Mouse (Mus musculus) embryonic facial prominence, embryonic 14.5 days (tissue): ENCODE results near the gene Vwf. TPM values are rescaled to one million over a fixed set of nuclear protein-coding genes. Genes with fewer than 3 reads are reported as not detected.
A peak's percentile ranks its signal among the peaks of the same experiment; 100 is the strongest.

Experiments
- ATAC-seq: fragments of 200-750 bp; cut with Nextera tagmentation; 2 replicates; pipeline ENCODE4 v1.8.0; 2017; ENCODE audit warnings: low read depth, moderate number of reproducible peaks, moderate TSS enrichment
- DNase-seq: peaks from one replicate; pipeline ENCODE4 v3.0.0-alpha.2; 2015; ENCODE audit warnings: low spot score
- H3K27ac ChIP-seq: fragments of 300-500 bp; sonication (generic); replicated peaks from 2 replicates; pipeline ENCODE4 v1.5.1; 2014; ENCODE audit warnings: low read depth, mild to moderate bottlenecking, low read length, moderate library complexity
- H3K27me3 ChIP-seq: fragments of 300-500 bp; sonication (generic); replicated peaks from 2 replicates; pipeline ENCODE4 v1.6.1; 2014; ENCODE audit warnings: low read length; ENCODE audit not compliant: control insufficient read depth, insufficient read depth
- H3K36me3 ChIP-seq: fragments of 300-500 bp; sonication (generic); 2 replicates; pipeline ENCODE4 v1.6.1; 2014; ENCODE audit warnings: low read length, mixed read lengths; ENCODE audit not compliant: control insufficient read depth, insufficient read depth
- H3K4me1 ChIP-seq: fragments of 300-500 bp; sonication (generic); 2 replicates; pipeline ENCODE4 v1.6.1; 2014; ENCODE audit warnings: antibody characterized with exemption, low read length; ENCODE audit not compliant: control insufficient read depth, insufficient read depth
- H3K4me2 ChIP-seq: fragments of 300-500 bp; sonication (generic); 2 replicates; pipeline ENCODE4 v1.6.1; 2014; ENCODE audit warnings: low read depth, mild to moderate bottlenecking, low read length, moderate library complexity, mixed read lengths
- H3K4me3 ChIP-seq: fragments of 300-500 bp; sonication (generic); 2 replicates; pipeline ENCODE4 v1.5.1; 2014; ENCODE audit warnings: low read depth, mild to moderate bottlenecking, low read length
- H3K9ac ChIP-seq: fragments of 300-500 bp; sonication (generic); 2 replicates; pipeline ENCODE4 v1.6.1; 2014; ENCODE audit warnings: low read depth, mild to moderate bottlenecking, low read length, moderate library complexity, mixed read lengths
- H3K9me3 ChIP-seq: fragments of 300-500 bp; sonication (generic); 2 replicates; pipeline ENCODE4 v1.6.1; 2016; ENCODE audit warnings: low read length; ENCODE audit not compliant: control insufficient read depth
- WGBS: fragments of 180-500 bp; shearing (Covaris S2); extraction: QIAGEN DNeasy Blood & Tissue Kit; methylation state at CpG from one replicate; pipeline ENCODE4 v1.1.7; 2014; 5-methylcytosine and 5-hydroxymethylcytosine counted together
- polyA plus RNA-seq: library from polyadenylated mRNA; unstranded; fragments of >200 nt; fragmentation: Nextera tagmentation; extraction: Ambion mirVana; gene quantifications from 2 replicates; pipeline ENCODE4 v1.2.1, GENCODE M21; 2014

Gene Vwf
- polyA plus RNA-seq, 1 experiment from 2014 or later = 16.0 TPM

GRCm38 (mm10) chr6:125594825-125595224 lies 48.3 kb downstream of the Vwf start:
- WGBS = 45% methylated on average over 4 of the region's 4 CpGs
- H3K27ac ChIP-seq = no peak overlapping the region
- no peak for ATAC-seq

GRCm38 (mm10) chr6:125596701-125597318 lies 50.2 kb downstream of the Vwf start:
- DNase-seq (no peak), ATAC-seq (no peak)
- Histone ChIP-seq H3K9ac (no peak overlapping the region), H3K4me3 (no peak overlapping the region), H3K9me3 (no peaks in the 10 kb centered on the region), H3K36me3 (no peaks in the 10 kb centered on the region), H3K4me1 (peaks cover 3% of the 10 kb centered on the region; the same call in 1 of the 2 replicates), H3K27ac (no peak overlapping the region), H3K4me2 (no peak overlapping the region), H3K27me3 (no peaks in the 10 kb centered on the region)
- WGBS = 51% methylated on average over 16 of the region's 16 CpGs

More at GRCm38 (mm10) chr6:125594825-125595224, 48.3 kb downstream of the Vwf start:
- no peak for DNase-seq
- H3K4me1 ChIP-seq = 0 out of 2 replicates have a peak, but pooled peaks cover 3% of the 10 kb centered on the region
- no peaks in the 10 kb centered on the region for H3K9me3 ChIP-seq
- no peak overlapping the region for H3K9ac ChIP-seq
- H3K4me2 ChIP-seq = no peak overlapping the region
- no peaks in the 10 kb centered on the region for H3K27me3 ChIP-seq
- no peak overlapping the region for H3K4me3 ChIP-seq
- no peaks in the 10 kb centered on the region for H3K36me3 ChIP-seq

GRCm38 (mm10) chr6:125597716-125598115 lies 51.1 kb downstream of the Vwf start:
- WGBS = 86% methylated on average over 4 of the region's 4 CpGs
- no peak overlapping the region for H3K4me2 ChIP-seq
- ATAC-seq (no peak), DNase-seq (no peak)
- H3K4me3 ChIP-seq = no peak overlapping the region
- no peak overlapping the region for H3K9ac ChIP-seq
- H3K9me3 ChIP-seq = no peaks in the 10 kb centered on the region
- H3K36me3 ChIP-seq = no peaks in the 10 kb centered on the region
- H3K27ac ChIP-seq = no peak overlapping the region
- H3K4me1 ChIP-seq = peaks cover 7% of the 10 kb centered on the region; the same call in 1 of the 2 replicates
- H3K27me3 ChIP-seq = no peaks in the 10 kb centered on the region

GRCm38 (mm10) chr6:125600036-125600558 lies 53.5 kb downstream of the Vwf start:
- ATAC-seq (no peak), DNase-seq (peak; percentile 80)
- H3K27ac ChIP-seq = no peak overlapping the region

GRCm38 (mm10) chr6:125600669-125601068 lies 54.1 kb downstream of the Vwf start:
- DNase-seq (no peak), ATAC-seq (no peak)
- H3K4me3 ChIP-seq = no peak overlapping the region
- H3K4me2 ChIP-seq = no peak overlapping the region
- peak overlapping the region; percentile 39; the same call in 1 of the 2 replicates for H3K27ac ChIP-seq
- H3K4me1 ChIP-seq = peaks cover 7% of the 10 kb centered on the region; the same call in 1 of the 2 replicates
- H3K36me3 ChIP-seq = no peaks in the 10 kb centered on the region
- 68% methylated on average over 8 of the region's 8 CpGs for WGBS
- no peak overlapping the region for H3K9ac ChIP-seq
- H3K27me3 ChIP-seq = no peaks in the 10 kb centered on the region; the same call in 1 of the 2 replicates
- H3K9me3 ChIP-seq = no peaks in the 10 kb centered on the region

More at GRCm38 (mm10) chr6:125600036-125600558, 53.5 kb downstream of the Vwf start:
- Histone ChIP-seq H3K4me3 (no peak overlapping the region), H3K4me1 (peaks cover 7% of the 10 kb centered on the region; the same call in 1 of the 2 replicates), H3K9ac (no peak overlapping the region), H3K9me3 (no peaks in the 10 kb centered on the region), H3K36me3 (no peaks in the 10 kb centered on the region), H3K4me2 (no peak overlapping the region), H3K27me3 (no peaks in the 10 kb centered on the region)
- 39% methylated on average over 9 of the region's 9 CpGs for WGBS

DNA sequence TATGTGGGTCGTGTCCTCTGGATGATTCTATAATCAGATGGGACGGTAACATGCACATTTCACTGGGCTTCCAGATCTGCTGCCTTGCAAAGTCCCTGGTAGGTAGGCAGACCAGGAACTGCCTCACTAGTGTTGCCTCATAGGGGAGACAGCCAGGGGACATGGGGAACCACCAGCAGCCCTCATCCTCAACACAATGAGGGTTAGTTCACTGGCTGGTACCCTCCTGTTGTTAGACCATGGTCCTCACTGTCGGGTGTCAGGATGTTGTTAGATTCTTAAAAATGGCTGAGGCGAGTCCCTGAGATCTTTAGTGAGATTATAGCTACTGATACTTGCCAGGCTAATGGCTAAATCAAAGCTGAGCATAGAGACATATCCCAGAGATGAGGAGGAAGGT lies 54.6 kb downstream of the Vwf start:
- no peaks in the 10 kb centered on the region; the same call in 1 of the 2 replicates for H3K27me3 ChIP-seq
- H3K9ac ChIP-seq = no peak overlapping the region
- H3K27ac ChIP-seq = peak overlapping the region; percentile 39; the same call in 1 of the 2 replicates
- no peak overlapping the region for H3K4me2 ChIP-seq
- no peak for ATAC-seq
- H3K36me3 ChIP-seq = no peaks in the 10 kb centered on the region
- DNase-seq = no peak
- H3K4me1 ChIP-seq = peaks cover 7% of the 10 kb centered on the region; the same call in 1 of the 2 replicates
- H3K9me3 ChIP-seq = no peaks in the 10 kb centered on the region
- 54% methylated on average over 4 of the region's 4 CpGs for WGBS
- no peak overlapping the region for H3K4me3 ChIP-seq

- Histone ChIP-seq H3K4me2 (no peak overlapping the region), H3K27me3 (no peaks in the 10 kb centered on the region; the same call in 1 of the 2 replicates), H3K4me3 (no peak overlapping the region), H3K36me3 (no peaks in the 10 kb centered on the region), H3K27ac (peak overlapping the region; percentile 39), H3K9ac (no peak overlapping the region), H3K4me1 (peaks cover 6% of the 10 kb centered on the region; the same call in 1 of the 2 replicates), H3K9me3 (no peaks in the 10 kb centered on the region)
- WGBS = 26% methylated on average over 5 of the region's 5 CpGs
- DNase-seq = peak; percentile 73
- no peak for ATAC-seq
These were observed 55.2 kb downstream of the Vwf start for GRCm38 (mm10) chr6:125601748-125602147.

DNA sequence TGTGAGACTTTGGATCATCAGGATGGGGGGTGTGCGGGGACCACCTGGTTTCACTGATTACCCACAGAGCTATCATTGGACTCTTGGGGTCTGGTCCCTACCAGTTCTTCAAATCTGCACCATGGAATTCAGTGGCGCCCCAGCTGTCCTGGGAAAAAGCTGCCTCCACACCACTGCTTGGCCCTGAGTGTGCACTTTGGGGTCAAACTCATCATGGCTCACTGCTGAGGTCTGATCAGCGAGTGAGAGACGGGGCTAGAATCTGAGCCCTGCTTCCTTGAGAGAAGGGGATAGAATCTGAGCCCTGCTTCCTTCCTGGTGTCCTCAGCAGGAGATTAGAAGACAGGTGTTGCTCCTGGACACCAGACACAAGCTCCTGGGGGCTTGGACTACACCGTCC lies 55.8 kb downstream of the Vwf start:
- Histone ChIP-seq H3K9ac (0 out of 2 replicates have a peak overlapping the region, but pooled peaks have one; percentile 14), H3K27me3 (no peaks in the 10 kb centered on the region; the same call in 1 of the 2 replicates), H3K4me3 (no peak overlapping the region), H3K27ac (peak overlapping the region; percentile 39), H3K4me1 (peaks cover 3% of the 10 kb centered on the region; the same call in 1 of the 2 replicates), H3K4me2 (no peak overlapping the region), H3K36me3 (no peaks in the 10 kb centered on the region), H3K9me3 (no peaks in the 10 kb centered on the region)
- ATAC-seq = no peak
- 76% methylated on average over 5 of the region's 5 CpGs for WGBS
- no peak for DNase-seq
